Mouse (Mus musculus): ENCODE results near the gene Pebp1. TPM values are rescaled to one million over a fixed set of nuclear protein-coding genes. Genes with fewer than 3 reads are reported as not detected.
A peak's percentile ranks its signal among the peaks of the same experiment; 100 is the strongest.
"Not testable (repeated sequence)": the region's sequence is repeated elsewhere in the genome, so short reads cannot be mapped to it uniquely, and the experiment has no call there.

Pebp1 gene
- polyA plus RNA-seq, 1 experiment from 2014 or later = 884 TPM

GRCm38 (mm10) chr5:117293776-117294175 lies 6.4 kb upstream of the Pebp1 start:
- WGBS = 85% methylated on average over 3 of the region's 3 CpGs
- not testable (repeated sequence) for ATAC-seq (ENCODE audit: insufficient number of reproducible peaks, low FRiP score, low TSS enrichment, low read depth); H3K27me3 ChIP-seq (ENCODE audit: control insufficient read depth, insufficient read depth, low read length); H3K27ac ChIP-seq (replicated peaks; ENCODE audit: low read depth, low read length); H3K9ac ChIP-seq (ENCODE audit: low read length); H3K36me3 ChIP-seq (ENCODE audit: control insufficient read depth, insufficient read depth, low read length); H3K4me3 ChIP-seq (ENCODE audit: low read depth, low read length); DNase-seq (ENCODE audit: low spot score); H3K4me2 ChIP-seq (ENCODE audit: low read depth, severe bottlenecking); H3K4me1 ChIP-seq (ENCODE audit: control insufficient read depth, insufficient read depth, low read length); H3K9me3 ChIP-seq (ENCODE audit: control insufficient read depth, low read length)

DNA sequence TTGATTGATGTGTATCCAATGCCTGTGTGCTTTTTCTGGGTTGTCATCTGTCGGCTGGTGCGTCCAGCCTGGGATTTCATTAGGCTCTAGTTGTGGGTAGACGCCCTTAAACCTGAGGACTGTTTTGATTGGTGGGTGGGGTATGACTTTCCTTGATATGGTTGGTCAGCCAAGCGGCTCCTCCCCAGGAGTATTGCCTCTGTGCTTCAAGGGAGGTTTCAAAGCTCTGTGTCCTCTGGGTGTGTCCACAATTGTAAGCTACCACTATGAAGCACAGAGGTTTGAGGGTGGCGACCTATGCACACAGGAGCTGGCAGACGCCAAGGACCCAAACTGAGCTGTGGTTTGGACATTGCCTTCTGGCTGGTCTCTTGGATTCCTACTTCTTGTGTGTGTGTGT lies 5.1 kb upstream of the Pebp1 start:
- H3K9me3 ChIP-seq (ENCODE audit: control insufficient read depth, low read length) = no peaks in the 10 kb centered on the region
- no peak overlapping the region for H3K4me2 ChIP-seq (ENCODE audit: low read depth, severe bottlenecking)
- H3K4me3 ChIP-seq (ENCODE audit: low read depth, low read length) = no peak overlapping the region
- ATAC-seq (ENCODE audit: insufficient number of reproducible peaks, low FRiP score, low TSS enrichment, low read depth) = no peak
- DNase-seq (ENCODE audit: low spot score) = no peak
- no peak overlapping the region for H3K9ac ChIP-seq (ENCODE audit: low read length)
- no peaks in the 10 kb centered on the region for H3K27me3 ChIP-seq (ENCODE audit: control insufficient read depth, insufficient read depth, low read length)
- 79% methylated on average over 6 of the region's 6 CpGs for WGBS
- no peak overlapping the region for H3K27ac ChIP-seq (replicated peaks; ENCODE audit: low read depth, low read length)
- H3K4me1 ChIP-seq (ENCODE audit: control insufficient read depth, insufficient read depth, low read length) = peaks cover 4% of the 10 kb centered on the region; the same call in 1 of the 2 replicates
- no peaks in the 10 kb centered on the region for H3K36me3 ChIP-seq (ENCODE audit: control insufficient read depth, insufficient read depth, low read length)

DNA sequence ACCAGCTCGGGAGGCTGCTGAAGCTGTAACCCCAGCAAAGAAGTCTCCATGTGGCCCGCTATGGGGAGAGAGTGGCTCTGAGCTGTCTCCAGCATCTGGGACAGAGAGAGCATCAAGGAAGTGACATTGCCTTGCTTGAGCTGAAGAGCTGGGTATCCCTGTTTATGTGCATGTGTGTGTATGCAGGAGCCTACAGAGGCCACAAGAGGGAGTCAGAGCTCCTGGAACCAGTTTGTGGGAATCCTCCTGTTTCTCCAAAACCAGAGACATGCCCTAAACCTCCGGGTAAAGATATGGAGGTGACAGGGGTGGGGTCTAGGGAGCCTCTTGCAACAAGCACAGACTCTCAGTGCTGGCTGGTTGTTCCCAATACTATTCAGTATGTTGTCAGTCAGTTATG lies 3.9 kb upstream of the Pebp1 start:
- no peaks in the 10 kb centered on the region for H3K27me3 ChIP-seq (ENCODE audit: control insufficient read depth, insufficient read depth, low read length)
- H3K27ac ChIP-seq (replicated peaks; ENCODE audit: low read depth, low read length) = no peak overlapping the region
- H3K9me3 ChIP-seq (ENCODE audit: control insufficient read depth, low read length) = no peaks in the 10 kb centered on the region
- H3K36me3 ChIP-seq (ENCODE audit: control insufficient read depth, insufficient read depth, low read length) = no peaks in the 10 kb centered on the region
- no peak overlapping the region for H3K9ac ChIP-seq (ENCODE audit: low read length)
- DNase-seq (ENCODE audit: low spot score) = no peak
- ATAC-seq (ENCODE audit: insufficient number of reproducible peaks, low FRiP score, low TSS enrichment, low read depth) = no peak
- no peak overlapping the region for H3K4me3 ChIP-seq (ENCODE audit: low read depth, low read length)
- 85% methylated on average over 3 of the region's 3 CpGs for whole genome bisulfite sequencing
- H3K4me2 ChIP-seq (ENCODE audit: low read depth, severe bottlenecking) = no peak overlapping the region
- H3K4me1 ChIP-seq (ENCODE audit: control insufficient read depth, insufficient read depth, low read length) = peaks cover 5% of the 10 kb centered on the region; the same call in 1 of the 2 replicates

GRCm38 (mm10) chr5:117290081-117290480 lies 2.7 kb upstream of the Pebp1 start:
- no peaks in the 10 kb centered on the region for H3K36me3 ChIP-seq (ENCODE audit: control insufficient read depth, insufficient read depth, low read length)
- no peak overlapping the region for H3K9ac ChIP-seq (ENCODE audit: low read length)
- H3K27ac ChIP-seq (replicated peaks; ENCODE audit: low read depth, low read length) = no peak overlapping the region
- H3K4me1 ChIP-seq (ENCODE audit: control insufficient read depth, insufficient read depth, low read length) = peaks cover 12% of the 10 kb centered on the region; the same call in 1 of the 2 replicates
- ATAC-seq (ENCODE audit: insufficient number of reproducible peaks, low FRiP score, low TSS enrichment, low read depth) = no peak
- H3K4me3 ChIP-seq (ENCODE audit: low read depth, low read length) = no peak overlapping the region
- no peaks in the 10 kb centered on the region for H3K9me3 ChIP-seq (ENCODE audit: control insufficient read depth, low read length)
- DNase-seq (ENCODE audit: low spot score) = no peak
- no peaks in the 10 kb centered on the region for H3K27me3 ChIP-seq (ENCODE audit: control insufficient read depth, insufficient read depth, low read length)
- no peak overlapping the region for H3K4me2 ChIP-seq (ENCODE audit: low read depth, severe bottlenecking)
- WGBS = 95% methylated on average over 2 of the region's 2 CpGs

DNA sequence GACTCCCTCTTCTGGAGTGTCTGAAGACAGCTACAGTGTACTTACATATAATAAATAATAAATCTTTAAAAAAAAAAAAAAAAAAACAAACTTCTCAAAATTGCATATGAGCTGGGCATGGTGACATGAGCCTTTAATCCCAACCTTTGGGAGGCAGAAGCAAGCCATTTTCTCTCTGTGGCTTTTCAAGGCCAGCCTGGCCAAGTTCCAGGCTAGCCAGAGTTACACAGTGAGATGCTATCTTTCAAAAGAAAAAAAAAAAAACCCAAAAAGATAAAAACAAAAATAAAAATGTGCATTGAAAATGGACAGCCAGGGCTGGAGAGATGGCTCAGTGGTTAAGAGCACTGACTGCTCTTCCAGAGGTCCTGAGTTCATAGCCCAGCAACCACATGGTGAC lies 2.2 kb upstream of the Pebp1 start:
- peaks cover 12% of the 10 kb centered on the region; the same call in 1 of the 2 replicates for H3K4me1 ChIP-seq (ENCODE audit: control insufficient read depth, insufficient read depth, low read length)
- H3K4me3 ChIP-seq (ENCODE audit: low read depth, low read length) = no peak overlapping the region
- no peak for ATAC-seq (ENCODE audit: insufficient number of reproducible peaks, low FRiP score, low TSS enrichment, low read depth)
- no peak overlapping the region for H3K27ac ChIP-seq (replicated peaks; ENCODE audit: low read depth, low read length)
- H3K9me3 ChIP-seq (ENCODE audit: control insufficient read depth, low read length) = no peaks in the 10 kb centered on the region
- H3K9ac ChIP-seq (ENCODE audit: low read length) = no peak overlapping the region
- H3K4me2 ChIP-seq (ENCODE audit: low read depth, severe bottlenecking) = no peak overlapping the region
- no peaks in the 10 kb centered on the region for H3K27me3 ChIP-seq (ENCODE audit: control insufficient read depth, insufficient read depth, low read length)
- DNase-seq (ENCODE audit: low spot score) = no peak
- no peaks in the 10 kb centered on the region; the same call in 1 of the 2 replicates for H3K36me3 ChIP-seq (ENCODE audit: control insufficient read depth, insufficient read depth, low read length)

- H3K9ac ChIP-seq (ENCODE audit: low read length) = peak overlapping the region; percentile 92
- no peaks in the 10 kb centered on the region for H3K27me3 ChIP-seq (ENCODE audit: control insufficient read depth, insufficient read depth, low read length)
- H3K4me1 ChIP-seq (ENCODE audit: control insufficient read depth, insufficient read depth, low read length) = peaks cover 12% of the 10 kb centered on the region; the same call in 1 of the 2 replicates
- peak overlapping the region; percentile 81 for H3K4me3 ChIP-seq (ENCODE audit: low read depth, low read length)
- WGBS = 45% methylated on average over 3 of the region's 3 CpGs
- DNase-seq (ENCODE audit: low spot score) (no peak), ATAC-seq (ENCODE audit: insufficient number of reproducible peaks, low FRiP score, low TSS enrichment, low read depth) (no peak)
- peak overlapping the region; percentile 58 for H3K4me2 ChIP-seq (ENCODE audit: low read depth, severe bottlenecking)
- peaks cover 5% of the 10 kb centered on the region; the same call in 1 of the 2 replicates for H3K36me3 ChIP-seq (ENCODE audit: control insufficient read depth, insufficient read depth, low read length)
- H3K9me3 ChIP-seq (ENCODE audit: control insufficient read depth, low read length) = no peaks in the 10 kb centered on the region
- no peak overlapping the region for H3K27ac ChIP-seq (replicated peaks; ENCODE audit: low read depth, low read length)
Measured at GRCm38 (mm10) chr5:117286286-117286685, 1.1 kb downstream of the Pebp1 start.

DNA sequence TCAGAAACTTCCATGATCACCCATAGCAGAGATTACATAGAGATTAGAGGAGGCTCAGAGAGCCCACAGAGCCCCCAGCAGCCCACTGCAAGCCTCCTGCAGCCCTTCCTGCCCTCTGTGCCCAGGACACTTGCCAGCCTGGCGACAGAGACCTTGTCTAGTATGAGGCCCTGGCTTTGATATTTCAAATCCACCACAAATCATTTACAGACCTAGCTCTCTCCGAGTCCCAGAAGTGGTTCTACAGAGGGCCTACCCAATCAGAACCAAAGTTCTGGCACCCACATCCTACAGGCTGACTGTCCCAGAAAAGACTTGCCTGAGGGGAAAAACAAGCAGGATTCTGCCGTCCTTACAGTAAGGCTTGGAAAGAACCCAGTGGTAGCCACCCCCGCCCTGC lies 2.2 kb downstream of the Pebp1 start:
- Histone ChIP-seq H3K4me2 (ENCODE audit: low read depth, severe bottlenecking) (no peak overlapping the region), H3K27me3 (ENCODE audit: control insufficient read depth, insufficient read depth, low read length) (no peaks in the 10 kb centered on the region), H3K4me3 (ENCODE audit: low read depth, low read length) (no peak overlapping the region), H3K36me3 (ENCODE audit: control insufficient read depth, insufficient read depth, low read length) (peaks cover 5% of the 10 kb centered on the region; the same call in 1 of the 2 replicates), H3K9ac (ENCODE audit: low read length) (no peak overlapping the region), H3K9me3 (ENCODE audit: control insufficient read depth, low read length) (no peaks in the 10 kb centered on the region), H3K4me1 (ENCODE audit: control insufficient read depth, insufficient read depth, low read length) (peaks cover 12% of the 10 kb centered on the region; the same call in 1 of the 2 replicates), H3K27ac (replicated peaks; ENCODE audit: low read depth, low read length) (no peak overlapping the region)
- ATAC-seq (ENCODE audit: insufficient number of reproducible peaks, low FRiP score, low TSS enrichment, low read depth) = no peak
- 86% methylated on average over 4 of the region's 4 CpGs for WGBS
- DNase-seq (ENCODE audit: low spot score) = no peak

- DNase-seq (ENCODE audit: low spot score) = no peak
- Histone ChIP-seq H3K27me3 (ENCODE audit: control insufficient read depth, insufficient read depth, low read length) (no peaks in the 10 kb centered on the region), H3K4me1 (ENCODE audit: control insufficient read depth, insufficient read depth, low read length) (peaks cover 12% of the 10 kb centered on the region; the same call in 1 of the 2 replicates), H3K4me3 (ENCODE audit: low read depth, low read length) (no peak overlapping the region), H3K4me2 (ENCODE audit: low read depth, severe bottlenecking) (no peak overlapping the region), H3K27ac (replicated peaks; ENCODE audit: low read depth, low read length) (no peak overlapping the region), H3K36me3 (ENCODE audit: control insufficient read depth, insufficient read depth, low read length) (peaks cover 5% of the 10 kb centered on the region; the same call in 1 of the 2 replicates), H3K9ac (ENCODE audit: low read length) (no peak overlapping the region), H3K9me3 (ENCODE audit: control insufficient read depth, low read length) (no peaks in the 10 kb centered on the region)
- WGBS = 92% methylated on average over 7 of the region's 7 CpGs
- no peak for ATAC-seq (ENCODE audit: insufficient number of reproducible peaks, low FRiP score, low TSS enrichment, low read depth)
Measured at GRCm38 (mm10) chr5:117284682-117285081, 2.7 kb downstream of the Pebp1 start.

DNA sequence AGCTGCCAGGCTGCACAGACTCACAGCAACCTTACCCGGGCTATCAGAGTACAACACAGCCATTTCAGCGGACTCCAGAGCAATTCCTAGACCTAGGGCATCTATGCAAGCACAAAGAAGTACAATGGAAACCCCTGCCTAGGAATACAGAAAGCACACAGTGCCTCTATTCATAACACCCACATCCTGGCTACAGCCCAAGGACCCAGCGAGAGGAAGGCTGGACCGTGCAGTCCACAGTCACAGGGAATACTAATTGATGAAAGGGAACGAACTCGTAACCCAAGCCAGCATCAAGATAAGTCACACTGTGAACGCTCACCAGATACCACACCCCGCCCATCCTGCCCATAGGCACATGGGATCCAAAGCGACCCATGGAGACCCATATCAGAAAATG lies 3.4 kb downstream of the Pebp1 start:
- no peak overlapping the region for H3K4me2 ChIP-seq (ENCODE audit: low read depth, severe bottlenecking)
- DNase-seq (ENCODE audit: low spot score) (no peak), ATAC-seq (ENCODE audit: insufficient number of reproducible peaks, low FRiP score, low TSS enrichment, low read depth) (no peak)
- H3K4me1 ChIP-seq (ENCODE audit: control insufficient read depth, insufficient read depth, low read length) = peaks cover 12% of the 10 kb centered on the region; the same call in 1 of the 2 replicates
- H3K27me3 ChIP-seq (ENCODE audit: control insufficient read depth, insufficient read depth, low read length) = no peaks in the 10 kb centered on the region
- no peak overlapping the region for H3K4me3 ChIP-seq (ENCODE audit: low read depth, low read length)
- 90% methylated on average over 9 of the region's 9 CpGs for WGBS
- no peaks in the 10 kb centered on the region for H3K9me3 ChIP-seq (ENCODE audit: control insufficient read depth, low read length)
- peaks cover 5% of the 10 kb centered on the region; the same call in 1 of the 2 replicates for H3K36me3 ChIP-seq (ENCODE audit: control insufficient read depth, insufficient read depth, low read length)
- H3K27ac ChIP-seq (replicated peaks; ENCODE audit: low read depth, low read length) = no peak overlapping the region
- H3K9ac ChIP-seq (ENCODE audit: low read length) = no peak overlapping the region
